Mouse (Mus musculus): ENCODE measurements around the gene Olfr1225. TPM values are rescaled to one million over a fixed set of nuclear protein-coding genes. Genes with fewer than 3 reads are reported as not detected.

Olfr1225 gene
- polyA plus RNA-seq, 1 experiment from 2014 or later = not detected

- H3K4me2 ChIP-seq (ENCODE audit: low read depth, low read length) = no peak within 1 kb of the TSS
- H3K27me3 ChIP-seq (ENCODE audit: insufficient read depth, low read length) = no peaks in the 10 kb centered on the region
- no peaks in the 10 kb centered on the region for H3K36me3 ChIP-seq (replicated peaks; ENCODE audit: insufficient read depth, low read length)
- H3K4me3 ChIP-seq (ENCODE audit: low read depth, low read length) = no peak within 1 kb of the TSS
- WGBS (ENCODE audit: insufficient replicate concordance) = 53% methylated on average over 3 of the region's 3 CpGs
- DNase-seq = no peak
- no peak for ATAC-seq
- H3K27ac ChIP-seq (ENCODE audit: low read depth) = no peak within 1 kb of the TSS
- H3K9me3 ChIP-seq (ENCODE audit: low read length) = no peaks in the 10 kb centered on the region
- no peaks in the 10 kb centered on the region for H3K4me1 ChIP-seq (ENCODE audit: insufficient read depth)
- no peak for TF ChIP-seq EP300 (IDR thresholded peaks at IDR 0.05; ENCODE audit: low read depth)
- no peak for TF ChIP-seq CTCF (IDR thresholded peaks at IDR 0.05; ENCODE audit: low read depth)
- no peak within 1 kb of the TSS for H3K9ac ChIP-seq (replicated peaks)
Observed at GRCm38 (mm10) chr2:89132954-89133353, 41.5 kb downstream of the Olfr1225 start, which contains the start of gene Olfr1222. Gene Olfr1222, minus strand, starts transcription at chr2:89133054.

Other genes starting within 250 kb of the Olfr1225 start
- not detected in 2 replicates for gene Olfr1211, start 236.6 kb downstream of the Olfr1225 start, polyA plus RNA-seq (2015; fragmentation: Nextera tagmentation; extraction: Ambion mirVana)
- not detected in 2 replicates for gene Olfr1212, start 220.7 kb downstream of the Olfr1225 start, polyA plus RNA-seq (2015; fragmentation: Nextera tagmentation; extraction: Ambion mirVana)
- gene Gm13762, start 194.4 kb downstream of the Olfr1225 start, polyA plus RNA-seq (2015; fragmentation: Nextera tagmentation; extraction: Ambion mirVana) = not detected in 2 replicates
- not detected in 2 replicates for gene Olfr1214, start 182.0 kb downstream of the Olfr1225 start, polyA plus RNA-seq (2015; fragmentation: Nextera tagmentation; extraction: Ambion mirVana)
- gene Olfr1215, start 167.7 kb downstream of the Olfr1225 start, polyA plus RNA-seq (2015; fragmentation: Nextera tagmentation; extraction: Ambion mirVana) = not detected in 2 replicates
- gene Olfr1216, start 156.3 kb downstream of the Olfr1225 start, polyA plus RNA-seq (2015; fragmentation: Nextera tagmentation; extraction: Ambion mirVana) = not detected in 2 replicates
- not detected in 2 replicates for gene Olfr1217, start 142.6 kb downstream of the Olfr1225 start, polyA plus RNA-seq (2015; fragmentation: Nextera tagmentation; extraction: Ambion mirVana)
- not detected in 2 replicates for gene Olfr1218, start 113.5 kb downstream of the Olfr1225 start, polyA plus RNA-seq (2015; fragmentation: Nextera tagmentation; extraction: Ambion mirVana)
- gene Olfr1219, start 91.2 kb downstream of the Olfr1225 start, polyA plus RNA-seq (2015; fragmentation: Nextera tagmentation; extraction: Ambion mirVana) = not detected in 2 replicates
- not detected in 2 replicates for gene Olfr1220, start 67.8 kb downstream of the Olfr1225 start, polyA plus RNA-seq (2015; fragmentation: Nextera tagmentation; extraction: Ambion mirVana)
- gene Olfr1221, start 57.4 kb downstream of the Olfr1225 start, polyA plus RNA-seq (2015; fragmentation: Nextera tagmentation; extraction: Ambion mirVana) = not detected in 2 replicates
- not detected in 2 replicates for gene Olfr1222, start 41.6 kb downstream of the Olfr1225 start, polyA plus RNA-seq (2015; fragmentation: Nextera tagmentation; extraction: Ambion mirVana)
- gene Olfr1223, start 23.1 kb downstream of the Olfr1225 start, polyA plus RNA-seq (2015; fragmentation: Nextera tagmentation; extraction: Ambion mirVana) = not detected in 2 replicates
- gene Olfr1224-ps1, start 10.6 kb downstream of the Olfr1225 start, polyA plus RNA-seq (2015; fragmentation: Nextera tagmentation; extraction: Ambion mirVana) = not detected in 2 replicates
- gene Olfr1226, start 25.4 kb upstream of the Olfr1225 start, polyA plus RNA-seq (2015; fragmentation: Nextera tagmentation; extraction: Ambion mirVana) = not detected in 2 replicates
- gene Olfr1228, start 79.4 kb upstream of the Olfr1225 start, polyA plus RNA-seq (2015; fragmentation: Nextera tagmentation; extraction: Ambion mirVana) = not detected in 2 replicates
- gene Olfr1229, start 113.3 kb upstream of the Olfr1225 start, polyA plus RNA-seq (2015; fragmentation: Nextera tagmentation; extraction: Ambion mirVana) = not detected in 2 replicates
- not detected in 2 replicates for gene Olfr1230, start 122.6 kb upstream of the Olfr1225 start, polyA plus RNA-seq (2015; fragmentation: Nextera tagmentation; extraction: Ambion mirVana)
- gene Olfr1231, start 132.4 kb upstream of the Olfr1225 start, polyA plus RNA-seq (2015; fragmentation: Nextera tagmentation; extraction: Ambion mirVana) = not detected in 2 replicates
- not detected in 2 replicates for gene Olfr1232, start 155.0 kb upstream of the Olfr1225 start, polyA plus RNA-seq (2015; fragmentation: Nextera tagmentation; extraction: Ambion mirVana)
- gene Olfr1233, start 167.7 kb upstream of the Olfr1225 start, polyA plus RNA-seq (2015; fragmentation: Nextera tagmentation; extraction: Ambion mirVana) = not detected in 2 replicates
- not detected in 2 replicates for gene Olfr1234, start 190.2 kb upstream of the Olfr1225 start, polyA plus RNA-seq (2015; fragmentation: Nextera tagmentation; extraction: Ambion mirVana)
- gene Olfr1238, start 235.0 kb upstream of the Olfr1225 start, polyA plus RNA-seq (2015; fragmentation: Nextera tagmentation; extraction: Ambion mirVana) = not detected in 2 replicates
- gene Olfr1239, start 245.7 kb upstream of the Olfr1225 start, polyA plus RNA-seq (2015; fragmentation: Nextera tagmentation; extraction: Ambion mirVana) = not detected in 2 replicates